Mouse (Mus musculus): ENCODE results near the gene Pak6. TPM values are rescaled to one million over a fixed set of nuclear protein-coding genes. Genes with fewer than 3 reads are reported as not detected.

Pak6 gene
- polyA plus RNA-seq, 1 experiment from 2014 or later = 8.3 TPM

DNA sequence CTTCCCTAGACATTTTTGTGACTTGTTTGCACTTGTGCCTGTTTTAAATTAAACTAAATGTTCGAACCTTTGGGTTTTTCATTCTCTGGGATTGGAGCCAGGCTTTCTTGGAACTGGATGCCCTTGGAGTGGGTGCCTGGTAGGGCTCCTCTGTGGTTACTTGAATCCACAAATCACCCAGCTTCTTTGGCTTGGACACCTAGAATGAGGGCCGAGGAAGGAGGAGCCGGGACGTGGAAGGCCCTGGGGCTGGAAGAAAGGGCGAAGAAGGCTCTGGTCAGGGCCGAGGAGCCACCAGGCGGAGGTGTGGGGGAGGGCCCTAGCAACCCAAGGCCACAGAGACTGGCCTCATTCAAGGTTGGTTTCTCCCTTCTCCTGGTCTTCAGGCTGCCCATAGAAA is 34.9 kb downstream of the Pak6 start:
- no peak overlapping the region for H3K4me3 ChIP-seq (ENCODE audit: control insufficient read depth in 1 of 2, insufficient read depth in 1 of 2, low read depth in 1 of 2, low read length in 2 of 2)
- H3K27me3 ChIP-seq (ENCODE audit: control insufficient read depth, insufficient read depth, low read length) = peaks cover 43% of the 10 kb centered on the region
- no peak overlapping the region for H3K4me2 ChIP-seq (ENCODE audit: low read length)
- no peaks in the 10 kb centered on the region for H3K9me3 ChIP-seq (ENCODE audit: control insufficient read depth, low read length)
- WGBS = 39% methylated on average over 7 of the region's 7 CpGs
- no peak for ATAC-seq (ENCODE audit: insufficient number of reproducible peaks, insufficient read depth, low FRiP score, low read depth)
- H3K27ac ChIP-seq (replicated peaks in 1 of 2; ENCODE audit: control insufficient read depth in 1 of 2, insufficient read depth in 1 of 2, low read depth in 2 of 2, low read length in 2 of 2) = peak overlapping the region; percentile 20 to 37; a peak in 1 of 4 replicates
- no peak overlapping the region for H3K9ac ChIP-seq (ENCODE audit: low read length)
- peaks cover 6% of the 10 kb centered on the region; the same call in 1 of the 2 replicates for H3K36me3 ChIP-seq (ENCODE audit: control insufficient read depth, insufficient read depth, low read length)
- H3K4me1 ChIP-seq (ENCODE audit: control insufficient read depth in 2 of 2, insufficient read depth in 2 of 2, low read length in 2 of 2) = peaks cover 36 to 42% of the 10 kb centered on the region in 2 experiments

DNA sequence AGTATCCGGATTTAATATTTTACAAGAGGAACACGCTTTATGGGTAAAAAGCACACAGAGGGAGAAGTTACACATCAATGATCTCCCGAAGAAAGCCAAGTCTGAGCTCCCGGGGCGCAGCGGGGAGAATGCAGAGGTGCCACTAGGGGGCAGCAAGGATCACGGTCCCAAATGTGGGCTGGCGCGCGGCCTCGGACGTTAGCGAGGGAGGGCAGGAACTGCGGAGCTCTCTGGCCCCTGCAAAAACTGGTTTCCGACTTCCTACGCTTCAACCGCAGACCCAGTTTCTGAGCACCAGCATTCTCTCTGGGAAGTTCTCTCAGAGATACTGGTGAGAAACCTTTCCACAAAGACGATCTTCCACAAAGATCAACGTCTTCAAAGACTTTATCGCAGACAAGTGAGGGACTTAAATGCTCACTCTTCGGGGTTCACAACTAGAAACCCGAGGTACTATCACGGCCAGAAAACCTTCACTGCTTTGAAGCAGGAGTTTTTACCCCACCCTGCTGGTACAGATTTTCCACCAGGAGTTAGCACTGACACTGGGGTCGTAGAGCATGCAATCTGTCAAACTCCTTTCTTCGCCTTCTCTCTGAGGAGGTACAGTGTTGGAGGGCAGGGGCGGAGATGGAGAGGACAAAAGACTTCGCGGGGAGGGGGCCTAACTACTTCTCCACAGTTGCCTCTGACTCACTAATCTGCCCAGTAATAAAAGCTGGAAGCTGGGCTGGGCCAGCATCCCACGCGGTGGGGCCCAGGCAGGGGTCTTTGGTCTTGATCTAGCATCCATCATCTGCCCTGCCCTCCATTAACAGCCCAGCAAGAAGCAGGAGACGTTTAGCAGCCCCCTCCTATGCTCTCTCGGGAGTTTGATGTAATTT is 37.3 kb downstream of the Pak6 start:
- H3K9me3 ChIP-seq (ENCODE audit: control insufficient read depth, low read length) = no peaks in the 10 kb centered on the region
- WGBS = 3% methylated on average over 32 of the region's 32 CpGs
- no peaks in the 10 kb centered on the region for H3K36me3 ChIP-seq (ENCODE audit: control insufficient read depth, insufficient read depth, low read length)
- H3K4me3 ChIP-seq (ENCODE audit: control insufficient read depth in 1 of 2, insufficient read depth in 1 of 2, low read depth in 1 of 2, low read length in 2 of 2) = peak overlapping the region; percentile 13 to 23; a peak in 3 of 4 replicates
- peak overlapping the region; percentile 48; the same call in 1 of the 2 replicates for H3K9ac ChIP-seq (ENCODE audit: low read length)
- no peak; the same call in 1 of the 2 replicates for ATAC-seq (ENCODE audit: insufficient number of reproducible peaks, insufficient read depth, low FRiP score, low read depth)
- H3K27me3 ChIP-seq (ENCODE audit: control insufficient read depth, insufficient read depth, low read length) = peaks cover 61% of the 10 kb centered on the region
- H3K4me1 ChIP-seq (ENCODE audit: control insufficient read depth in 2 of 2, insufficient read depth in 2 of 2, low read length in 2 of 2) = peaks cover 46 to 56% of the 10 kb centered on the region in 2 experiments
- H3K4me2 ChIP-seq (ENCODE audit: low read length) = peak overlapping the region; percentile 61
- no peak overlapping the region for H3K27ac ChIP-seq (replicated peaks in 1 of 2; ENCODE audit: control insufficient read depth in 1 of 2, insufficient read depth in 1 of 2, low read depth in 2 of 2, low read length in 2 of 2)

GRCm38 (mm10) chr2:118701161-118701560 is 38.1 kb downstream of the Pak6 start:
- Histone ChIP-seq H3K27me3 (ENCODE audit: control insufficient read depth, insufficient read depth, low read length) (peaks cover 66% of the 10 kb centered on the region), H3K9me3 (ENCODE audit: control insufficient read depth, low read length) (no peaks in the 10 kb centered on the region), H3K9ac (ENCODE audit: low read length) (no peak overlapping the region), H3K27ac (replicated peaks in 1 of 2; ENCODE audit: control insufficient read depth in 1 of 2, insufficient read depth in 1 of 2, low read depth in 2 of 2, low read length in 2 of 2) (no peak overlapping the region), H3K36me3 (ENCODE audit: control insufficient read depth, insufficient read depth, low read length) (no peaks in the 10 kb centered on the region), H3K4me2 (ENCODE audit: low read length) (peak overlapping the region; percentile 61), H3K4me3 (ENCODE audit: control insufficient read depth in 1 of 2, insufficient read depth in 1 of 2, low read depth in 1 of 2, low read length in 2 of 2) (no peak overlapping the region), H3K4me1 (ENCODE audit: control insufficient read depth in 2 of 2, insufficient read depth in 2 of 2, low read length in 2 of 2) (peaks cover 48 to 57% of the 10 kb centered on the region in 2 experiments)
- no peak for ATAC-seq (ENCODE audit: insufficient number of reproducible peaks, insufficient read depth, low FRiP score, low read depth)
- 13% methylated on average over 5 of the region's 5 CpGs for WGBS

DNA sequence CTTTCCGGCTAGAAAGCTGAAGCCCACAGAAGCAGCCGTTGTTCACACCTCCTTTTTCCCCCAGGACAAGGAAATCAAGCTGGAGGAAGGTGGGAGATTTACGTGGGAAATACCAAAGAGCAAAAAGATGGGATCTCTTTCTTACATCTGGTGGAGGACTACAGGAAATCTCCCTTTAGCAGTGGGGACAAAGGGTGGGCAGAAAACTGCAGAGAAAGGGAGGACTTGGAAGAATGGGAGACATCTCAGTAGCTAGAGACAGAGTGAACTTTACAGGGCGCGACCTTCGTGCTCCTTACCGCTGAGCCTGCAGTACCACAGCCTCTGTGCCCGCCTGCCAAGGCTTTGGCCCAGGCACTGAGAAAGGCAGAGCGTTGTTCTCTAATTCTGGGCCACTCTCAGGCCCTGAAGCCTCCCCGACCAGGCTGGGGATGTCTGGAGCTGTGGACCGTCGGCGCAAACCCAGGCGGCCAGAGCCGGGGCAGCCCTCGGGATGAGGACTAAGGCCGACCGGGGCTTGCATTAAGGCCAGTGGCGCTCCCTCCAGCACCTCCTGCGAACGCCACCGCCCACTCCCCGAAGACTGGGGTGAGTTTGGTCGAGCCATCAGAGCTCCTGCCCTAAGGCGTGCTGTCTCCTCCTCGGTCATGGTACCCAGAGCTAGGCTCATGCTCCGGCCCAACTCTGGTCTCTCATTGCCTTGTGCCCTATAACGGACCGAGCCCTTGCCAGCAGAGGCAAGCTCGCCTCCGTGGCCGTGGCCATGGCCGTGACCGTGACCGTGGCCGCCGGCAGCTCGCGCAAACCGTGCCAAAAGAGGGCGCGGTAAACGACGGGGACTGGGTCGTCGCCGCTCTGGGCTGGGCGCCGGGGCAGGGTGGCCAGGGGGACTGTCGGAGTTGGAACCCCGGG is 39.1 kb downstream of the Pak6 start:
- H3K9ac ChIP-seq (ENCODE audit: low read length) = peak overlapping the region; percentile 73
- peaks cover 65% of the 10 kb centered on the region for H3K27me3 ChIP-seq (ENCODE audit: control insufficient read depth, insufficient read depth, low read length)
- peak overlapping the region; percentile 74 for H3K4me2 ChIP-seq (ENCODE audit: low read length)
- peaks cover 46 to 56% of the 10 kb centered on the region in 2 experiments for H3K4me1 ChIP-seq (ENCODE audit: control insufficient read depth in 2 of 2, insufficient read depth in 2 of 2, low read length in 2 of 2)
- peak overlapping the region; percentile 46 to 47 for H3K4me3 ChIP-seq (ENCODE audit: control insufficient read depth in 1 of 2, insufficient read depth in 1 of 2, low read depth in 1 of 2, low read length in 2 of 2)
- no peaks in the 10 kb centered on the region for H3K9me3 ChIP-seq (ENCODE audit: control insufficient read depth, low read length)
- ATAC-seq (ENCODE audit: insufficient number of reproducible peaks, insufficient read depth, low FRiP score, low read depth) = no peak
- H3K36me3 ChIP-seq (ENCODE audit: control insufficient read depth, insufficient read depth, low read length) = no peaks in the 10 kb centered on the region
- no peak overlapping the region for H3K27ac ChIP-seq (replicated peaks in 1 of 2; ENCODE audit: control insufficient read depth in 1 of 2, insufficient read depth in 1 of 2, low read depth in 2 of 2, low read length in 2 of 2)
- 18% methylated on average over 51 of the region's 51 CpGs for WGBS

GRCm38 (mm10) chr2:118702883-118703761 is 40.0 kb downstream of the Pak6 start:
- Histone ChIP-seq H3K4me1 (ENCODE audit: control insufficient read depth in 2 of 2, insufficient read depth in 2 of 2, low read length in 2 of 2) (peaks cover 39 to 48% of the 10 kb centered on the region in 2 experiments), H3K36me3 (ENCODE audit: control insufficient read depth, insufficient read depth, low read length) (no peaks in the 10 kb centered on the region), H3K9ac (ENCODE audit: low read length) (peak overlapping the region; percentile 73), H3K27me3 (ENCODE audit: control insufficient read depth, insufficient read depth, low read length) (peaks cover 65% of the 10 kb centered on the region), H3K9me3 (ENCODE audit: control insufficient read depth, low read length) (no peaks in the 10 kb centered on the region), H3K4me3 (ENCODE audit: control insufficient read depth in 1 of 2, insufficient read depth in 1 of 2, low read depth in 1 of 2, low read length in 2 of 2) (peak overlapping the region; percentile 46 to 47), H3K27ac (replicated peaks in 1 of 2; ENCODE audit: control insufficient read depth in 1 of 2, insufficient read depth in 1 of 2, low read depth in 2 of 2, low read length in 2 of 2) (0 out of 4 replicates have a peak overlapping the region, but pooled peaks of 1 of the 2 experiments have one; percentile 12), H3K4me2 (ENCODE audit: low read length) (peak overlapping the region; percentile 74)
- under 1% methylated on average over 83 of the region's 93 CpGs for WGBS
- ATAC-seq (ENCODE audit: insufficient number of reproducible peaks, insufficient read depth, low FRiP score, low read depth) = peak; percentile 19; the same call in 1 of the 2 replicates

GRCm38 (mm10) chr2:118703913-118704730 is 41.0 kb downstream of the Pak6 start, which contains the start of gene Ankrd63:
TSS of gene Ankrd63 (minus strand) at chr2:118703963.
- ATAC-seq (ENCODE audit: insufficient number of reproducible peaks, insufficient read depth, low FRiP score, low read depth) = no peak
- Histone ChIP-seq H3K36me3 (ENCODE audit: control insufficient read depth, insufficient read depth, low read length) (no peaks in the 10 kb centered on the region), H3K4me3 (ENCODE audit: control insufficient read depth in 1 of 2, insufficient read depth in 1 of 2, low read depth in 1 of 2, low read length in 2 of 2) (peak within 1 kb of the TSS; percentile 46 to 47), H3K9ac (ENCODE audit: low read length) (peak within 1 kb of the TSS; percentile 73), H3K27ac (replicated peaks in 1 of 2; ENCODE audit: control insufficient read depth in 1 of 2, insufficient read depth in 1 of 2, low read depth in 2 of 2, low read length in 2 of 2) (0 out of 4 replicates have a peak within 1 kb of the TSS, but pooled peaks of 1 of the 2 experiments have one; percentile 12), H3K27me3 (ENCODE audit: control insufficient read depth, insufficient read depth, low read length) (peaks cover 65% of the 10 kb centered on the region), H3K9me3 (ENCODE audit: control insufficient read depth, low read length) (no peaks in the 10 kb centered on the region), H3K4me2 (ENCODE audit: low read length) (peak within 1 kb of the TSS; percentile 74), H3K4me1 (ENCODE audit: control insufficient read depth in 2 of 2, insufficient read depth in 2 of 2, low read length in 2 of 2) (peaks cover 39 to 47% of the 10 kb centered on the region in 2 experiments)
- WGBS = 2% methylated on average over 50 of the region's 50 CpGs

Data from heart, embryonic 14.5 days (tissue).